Mouse (Mus musculus) ES-E14 (cell line): ENCODE data around the gene Pik3c2g. TPM values are rescaled to one million over a fixed set of nuclear protein-coding genes. Genes with fewer than 3 reads are reported as not detected.

Experiments
- DNase-seq: peaks from one replicate; pipeline ENCODE4 v3.0.0-alpha.2; 2013; ENCODE audit warnings: low read depth, low spot score
- H3K27ac ChIP-seq: 2 replicates; pipeline ENCODE4 v1.5.1; 2012; ENCODE audit warnings: low read depth, mild to moderate bottlenecking, low read length, moderate library complexity, mixed read lengths; ENCODE audit not compliant: poor library complexity, insufficient read depth, severe bottlenecking
- H3K36me3 ChIP-seq: 2 replicates; pipeline ENCODE4 v1.6.1; 2012; ENCODE audit warnings: mild to moderate bottlenecking, low read length, moderate library complexity, mixed read lengths; ENCODE audit not compliant: control insufficient read depth, poor library complexity, insufficient read depth, severe bottlenecking
- H3K4me1 ChIP-seq, 2 experiments: fragments of 150-350 bp in 1 of 2; sonication (generic) in 1 of 2; 2 replicates each; pipeline ENCODE4 v1.6.1; 2012; ENCODE audit warnings: low read length in 2 of 2, mild to moderate bottlenecking in 1 of 2, mixed read lengths in 1 of 2; ENCODE audit not compliant: control insufficient read depth in 2 of 2, insufficient read depth in 2 of 2, poor library complexity in 1 of 2
- H3K4me3 ChIP-seq, 2 experiments: fragments of 150-350 bp in 1 of 2; sonication (generic) in 1 of 2; 2 replicates each; pipeline ENCODE4 v1.5.1; 2012; ENCODE audit warnings: low read length in 2 of 2, low read depth in 1 of 2, mild to moderate bottlenecking in 1 of 2, mixed read lengths in 1 of 2; ENCODE audit not compliant: insufficient read depth in 1 of 2, poor library complexity in 1 of 2, severe bottlenecking in 1 of 2
- H3K9ac ChIP-seq: 2 replicates; pipeline ENCODE4 v1.6.1; 2012; ENCODE audit warnings: low read depth, mild to moderate bottlenecking, low read length, mixed read lengths; ENCODE audit not compliant: poor library complexity, insufficient read depth, severe bottlenecking
- H3K9me3 ChIP-seq: fragments of 150-350 bp; sonication (generic); 2 replicates; pipeline ENCODE4 v1.6.1; 2012; ENCODE audit warnings: low read depth, mild to moderate bottlenecking, low read length; ENCODE audit not compliant: control insufficient read depth, insufficient read depth
- CHD2 ChIP-seq: IDR thresholded peaks from 2 replicates; pipeline ENCODE4 v1.6.1; 2014; ENCODE audit warnings: mild to moderate bottlenecking, low read depth, low read length, inconsistent platforms
- HCFC1 ChIP-seq: IDR thresholded peaks from 2 replicates; pipeline ENCODE4 v1.6.1; 2012; ENCODE audit warnings: low read length, inconsistent platforms, borderline replicate concordance; ENCODE audit not compliant: insufficient read depth
- MAFK ChIP-seq: IDR thresholded peaks from 2 replicates; pipeline ENCODE4 v1.6.1; 2014; ENCODE audit warnings: mild to moderate bottlenecking, low read depth, low read length, inconsistent platforms; ENCODE audit not compliant: insufficient read depth
- ZC3H11A ChIP-seq: IDR thresholded peaks from 2 replicates; pipeline ENCODE4 v1.6.1; 2012; ENCODE audit warnings: low read depth, mild to moderate bottlenecking, inconsistent platforms, low read length, borderline replicate concordance
- ZNF384 ChIP-seq: IDR thresholded peaks from 2 replicates; pipeline ENCODE4 v1.6.1; 2012; ENCODE audit warnings: low read depth, low read length, inconsistent platforms
- in situ Hi-C, 2 experiments: fragments of 600-800 bp; cut with MboI; formaldehyde crosslinking; loops; one replicate each; pipeline ENCODE4 v1.15.1; 2025; ENCODE audit warnings: low sequenced_read_pairs in 2 of 2, inconsistent platforms in 1 of 2; ENCODE audit not compliant: unreplicated experiment in 2 of 2
- total RNA-seq: library from RNA; depleted of rRNA; stranded (reverse); fragments of 300-350 nt; gene quantifications from 2 replicates; pipeline ENCODE4 v1.2.3, GENCODE M21; 2012

Pik3c2g gene
- total RNA-seq, 1 experiment = not detected

- Histone ChIP-seq H3K9me3 (no peaks in the 10 kb centered on the region), H3K4me1 (no peaks in the 10 kb centered on the region), H3K4me3 (no peak overlapping the region), H3K27ac (no peak overlapping the region), H3K9ac (no peak overlapping the region), H3K36me3 (no peaks in the 10 kb centered on the region)
- in situ Hi-C loops = no loop called here
- peak; percentile 69 for DNase-seq
- TF ChIP-seq CHD2 (no peak), HCFC1 (no peak), ZNF384 (no peak), MAFK (no peak), ZC3H11A (peak; percentile 59; the same call in 1 of the 2 replicates)
These were observed 2.3 kb downstream of the Pik3c2g start for GRCm38 (mm10) chr6:139589291-139589690.

DNA sequence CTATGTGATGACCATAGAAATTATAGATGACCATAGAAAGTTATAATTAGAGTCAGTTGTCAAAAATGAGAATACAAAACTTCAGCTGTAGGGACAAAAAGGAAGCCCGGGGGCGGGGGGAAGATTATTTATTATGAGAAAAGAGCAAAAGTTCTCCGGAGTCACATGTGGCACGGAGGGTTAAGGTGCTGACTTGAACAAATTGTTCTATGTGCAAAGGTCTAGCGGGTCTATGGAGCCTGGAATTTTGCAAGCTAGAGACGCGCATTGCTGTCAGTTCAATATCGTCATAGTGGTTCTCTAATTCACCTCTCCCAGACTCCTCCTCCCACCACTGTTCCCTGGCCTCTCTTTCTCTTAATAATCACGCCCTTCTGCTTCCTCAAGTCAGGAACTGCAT, 2.8 kb downstream of the Pik3c2g start:
- TF ChIP-seq ZNF384 (no peak), MAFK (no peak), HCFC1 (no peak), ZC3H11A (no peak), CHD2 (no peak)
- Histone ChIP-seq H3K4me3 (no peak overlapping the region), H3K4me1 (no peaks in the 10 kb centered on the region), H3K9ac (no peak overlapping the region), H3K27ac (no peak overlapping the region), H3K9me3 (no peaks in the 10 kb centered on the region), H3K36me3 (no peaks in the 10 kb centered on the region)
- in situ Hi-C loops = no loop called here
- no peak for DNase-seq

GRCm38 (mm10) chr6:139592081-139592480, 5.1 kb downstream of the Pik3c2g start:
- TF ChIP-seq CHD2 (no peak), ZNF384 (no peak), HCFC1 (no peak), MAFK (no peak)
- no peak overlapping the region for H3K27ac ChIP-seq
- H3K4me3 ChIP-seq = no peak overlapping the region
- no peak for DNase-seq
- no peak overlapping the region for H3K9ac ChIP-seq
- in situ Hi-C loops = no loop called here
- H3K4me1 ChIP-seq = no peaks in the 10 kb centered on the region
- H3K36me3 ChIP-seq = no peaks in the 10 kb centered on the region
- H3K9me3 ChIP-seq = no peaks in the 10 kb centered on the region

DNA sequence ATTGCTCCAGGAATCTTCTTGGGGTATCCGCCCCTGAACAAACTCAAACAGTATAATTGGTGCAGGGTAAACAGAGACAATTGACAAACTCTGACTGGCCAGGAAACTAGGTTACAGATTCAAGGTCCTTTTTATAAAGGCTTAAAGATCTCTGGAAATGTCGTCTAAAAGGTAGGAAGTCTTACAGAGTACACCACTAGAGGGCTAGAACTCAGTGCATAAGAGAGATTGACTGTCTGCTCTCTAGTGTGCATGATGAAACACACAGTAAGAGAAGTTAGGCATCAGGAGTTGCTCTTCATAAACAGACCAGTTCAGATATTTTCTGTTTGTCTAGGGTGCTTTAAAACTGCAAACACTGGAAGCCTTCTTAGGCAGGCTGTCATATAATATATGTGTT, 9.4 kb downstream of the Pik3c2g start:
- no peaks in the 10 kb centered on the region for H3K36me3 ChIP-seq
- no peak for TF ChIP-seq MAFK
- no peak for TF ChIP-seq ZNF384
- no peak for TF ChIP-seq CHD2
- no peak for TF ChIP-seq HCFC1
- no peak for TF ChIP-seq ZC3H11A
- no peaks in the 10 kb centered on the region for H3K9me3 ChIP-seq
- no peak for DNase-seq
- no peak overlapping the region for H3K27ac ChIP-seq
- in situ Hi-C loops = no loop called here
- H3K4me3 ChIP-seq = no peak overlapping the region
- no peak overlapping the region for H3K9ac ChIP-seq
- no peaks in the 10 kb centered on the region for H3K4me1 ChIP-seq

DNA sequence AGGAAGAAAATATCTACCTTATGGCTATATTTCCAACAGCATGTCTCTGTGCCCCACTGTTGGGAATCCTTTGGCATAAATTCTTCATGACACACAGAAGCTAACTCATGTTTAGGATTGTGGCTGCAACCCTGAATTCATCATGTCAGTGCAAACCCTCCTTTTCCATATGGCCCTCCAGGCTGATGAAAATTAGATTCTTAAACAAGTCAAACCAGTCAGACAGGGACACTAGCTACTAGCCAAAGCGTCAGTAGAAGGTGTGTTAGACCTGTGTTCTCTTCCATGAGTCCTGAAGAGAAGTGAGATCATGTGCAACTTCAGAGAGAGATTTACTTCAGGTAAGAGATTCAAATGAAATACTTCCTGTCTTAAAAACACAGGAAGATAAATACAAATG, 12.2 kb downstream of the Pik3c2g start:
- H3K9me3 ChIP-seq = no peaks in the 10 kb centered on the region
- DNase-seq = no peak

More for the DNA sequence above, 12.2 kb downstream of the Pik3c2g start:
- Histone ChIP-seq H3K9ac (no peak overlapping the region), H3K4me1 (no peaks in the 10 kb centered on the region), H3K27ac (no peak overlapping the region), H3K4me3 (no peak overlapping the region), H3K36me3 (no peaks in the 10 kb centered on the region)
- in situ Hi-C loops = no loop called here
- TF ChIP-seq HCFC1 = no peak
- TF ChIP-seq CHD2 = no peak
- TF ChIP-seq ZC3H11A = no peak
- TF ChIP-seq ZNF384 = no peak
- TF ChIP-seq MAFK = no peak
